Mouse (Mus musculus): ENCODE results near the gene Thbs3.

GRCm38 (mm10) chr3:89166945-89167344 lies 48.0 kb upstream of the Thbs3 start:
- no peak for TF ChIP-seq CTCF (conservative IDR thresholded peaks at IDR 0.05; ENCODE audit: insufficient read depth, insufficient read length, low read depth, low read length)
- TF ChIP-seq POLR2A (IDR thresholded peaks at IDR 0.05; ENCODE audit: low read depth, low read length): no peak

Measured in kidney, adult 2 months (tissue).